Mouse (Mus musculus) forebrain, embryonic 12.5 days (tissue): ENCODE results near the gene Nell1. TPM values are rescaled to one million over a fixed set of nuclear protein-coding genes. Genes with fewer than 3 reads are reported as not detected.
A peak's percentile ranks its signal among the peaks of the same experiment; 100 is the strongest.

Experiments
- ATAC-seq: fragments of 200-750 bp; cut with Nextera tagmentation; 2 replicates; pipeline ENCODE4 v1.8.0; 2017; ENCODE audit warnings: moderate TSS enrichment; ENCODE audit not compliant: low FRiP score
- H3K27ac ChIP-seq: fragments of 300-500 bp; sonication (generic); 2 replicates; pipeline ENCODE4 v1.5.1; 2016; ENCODE audit warnings: mild to moderate bottlenecking
- H3K27me3 ChIP-seq: fragments of 300-500 bp; sonication (generic); 2 replicates; pipeline ENCODE4 v1.6.1; 2016; ENCODE audit warnings: mild to moderate bottlenecking
- H3K36me3 ChIP-seq: fragments of 300-500 bp; sonication (generic); replicated peaks from 2 replicates; pipeline ENCODE4 v1.6.1; 2016; ENCODE audit warnings: mild to moderate bottlenecking
- H3K4me1 ChIP-seq: fragments of 300-500 bp; sonication (generic); 2 replicates; pipeline ENCODE4 v1.6.1; 2016
- H3K4me2 ChIP-seq: fragments of 300-500 bp; sonication (generic); 2 replicates; pipeline ENCODE4 v1.6.1; 2016; ENCODE audit warnings: mild to moderate bottlenecking, moderate library complexity
- H3K4me3 ChIP-seq: fragments of 300-500 bp; sonication (generic); replicated peaks from 2 replicates; pipeline ENCODE4 v1.5.1; 2016; ENCODE audit warnings: mild to moderate bottlenecking
- H3K9ac ChIP-seq: fragments of 300-500 bp; sonication (generic); 2 replicates; pipeline ENCODE4 v1.6.1; 2016; ENCODE audit warnings: mild to moderate bottlenecking
- H3K9me3 ChIP-seq: fragments of 300-500 bp; sonication (generic); 2 replicates; pipeline ENCODE4 v1.6.1; 2016
- WGBS: fragments of 180-500 bp; shearing (Covaris S2); methylation state at CpG from one replicate; pipeline ENCODE4 v1.1.7; 2016; 5-methylcytosine and 5-hydroxymethylcytosine counted together
- polyA plus RNA-seq: library from polyadenylated mRNA; unstranded; fragments of >200 nt; fragmentation: Nextera tagmentation; extraction: Ambion mirVana; gene quantifications from 2 replicates; pipeline ENCODE4 v1.2.1, GENCODE M21; 2016

The Nell1 gene
- polyA plus RNA-seq, 1 experiment from 2014 or later = 2.1 TPM

DNA sequence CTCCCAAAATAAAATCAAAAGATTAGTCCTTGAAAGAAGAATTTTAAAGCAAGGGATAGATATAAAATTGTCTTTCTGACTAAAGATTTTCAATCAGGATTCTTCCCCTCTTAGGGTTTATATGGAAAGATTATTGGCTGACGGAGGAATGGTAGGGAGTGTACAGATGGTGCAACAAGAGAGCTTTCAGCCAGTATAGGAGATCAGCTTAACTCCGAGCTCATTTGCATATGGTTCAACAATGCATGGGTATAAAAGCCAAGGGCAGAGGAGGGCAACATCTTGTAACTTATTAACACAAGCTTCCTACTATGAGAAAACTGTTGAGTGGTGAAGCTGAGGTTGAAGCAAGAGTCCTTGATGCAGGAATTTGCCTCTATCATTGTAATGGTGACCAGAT lies 658.5 kb downstream of the Nell1 start:
- 39% methylated on average over 2 of the region's 2 CpGs for WGBS
- Histone ChIP-seq H3K4me2 (no peak overlapping the region), H3K4me3 (no peak overlapping the region), H3K27me3 (no peaks in the 10 kb centered on the region), H3K27ac (no peak overlapping the region), H3K9me3 (no peaks in the 10 kb centered on the region), H3K36me3 (no peaks in the 10 kb centered on the region), H3K9ac (no peak overlapping the region), H3K4me1 (no peaks in the 10 kb centered on the region)
- ATAC-seq = no peak

DNA sequence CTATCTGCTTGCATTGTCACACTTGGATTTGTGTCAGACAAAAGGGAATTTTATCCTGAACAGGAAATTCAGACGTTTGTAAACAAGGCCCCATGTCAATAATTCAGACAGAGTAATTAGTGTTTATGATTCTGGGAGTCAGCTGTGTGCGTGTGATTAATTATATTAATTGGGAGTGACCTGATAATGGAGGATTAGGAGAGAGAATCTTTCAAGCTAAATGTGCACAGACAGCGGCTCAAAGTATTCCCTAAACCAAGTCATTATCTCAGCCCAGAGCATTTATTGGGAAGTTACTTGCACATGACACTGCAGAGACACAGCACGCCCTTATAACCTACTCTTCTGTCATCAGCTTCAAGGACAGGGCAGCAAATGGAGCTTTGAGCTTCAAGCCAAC lies 697.6 kb downstream of the Nell1 start:
- Histone ChIP-seq H3K4me2 (no peak overlapping the region), H3K9ac (no peak overlapping the region), H3K4me1 (no peaks in the 10 kb centered on the region), H3K27me3 (no peaks in the 10 kb centered on the region), H3K36me3 (no peaks in the 10 kb centered on the region), H3K4me3 (no peak overlapping the region), H3K27ac (no peak overlapping the region), H3K9me3 (no peaks in the 10 kb centered on the region)
- WGBS = 57% methylated on average over 4 of the region's 4 CpGs
- ATAC-seq = no peak

DNA sequence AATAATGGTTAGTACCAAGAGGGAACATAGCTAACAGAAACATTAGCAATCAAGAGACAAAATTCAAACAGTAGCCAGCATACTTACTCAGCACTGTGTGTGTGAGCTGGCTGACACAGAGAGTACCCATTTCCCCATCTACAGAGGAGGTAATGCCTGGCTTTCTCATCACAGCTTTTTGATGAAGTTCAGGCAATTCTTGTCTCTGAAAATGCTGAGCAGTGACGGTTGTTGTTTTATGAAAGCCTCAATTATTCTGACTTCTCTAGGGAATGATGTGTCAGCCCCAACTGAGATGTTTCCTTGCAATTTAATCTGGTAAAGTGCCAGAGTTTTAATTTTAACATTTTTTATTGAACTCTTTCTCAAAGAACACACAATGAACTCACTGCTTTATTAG lies 700.8 kb downstream of the Nell1 start:
- H3K9me3 ChIP-seq = no peaks in the 10 kb centered on the region
- H3K27ac ChIP-seq = no peak overlapping the region
- no peaks in the 10 kb centered on the region for H3K4me1 ChIP-seq
- 88% methylated on average over 1 of the region's 1 CpGs for WGBS
- H3K4me3 ChIP-seq = no peak overlapping the region
- no peak for ATAC-seq
- H3K27me3 ChIP-seq = no peaks in the 10 kb centered on the region
- no peak overlapping the region for H3K4me2 ChIP-seq
- H3K36me3 ChIP-seq = no peaks in the 10 kb centered on the region
- no peak overlapping the region for H3K9ac ChIP-seq

- Histone ChIP-seq H3K27me3 (no peaks in the 10 kb centered on the region), H3K4me1 (no peaks in the 10 kb centered on the region), H3K9me3 (no peaks in the 10 kb centered on the region), H3K36me3 (no peaks in the 10 kb centered on the region), H3K27ac (no peak overlapping the region), H3K9ac (no peak overlapping the region), H3K4me3 (no peak overlapping the region), H3K4me2 (no peak overlapping the region)
- WGBS = 61% methylated on average over 1 of the region's 1 CpGs
- ATAC-seq = no peak
Measured at GRCm38 (mm10) chr7:50677511-50677910, 702.8 kb downstream of the Nell1 start.

GRCm38 (mm10) chr7:50686337-50686736 lies 711.7 kb downstream of the Nell1 start:
- Histone ChIP-seq H3K4me3 (no peak overlapping the region), H3K9me3 (no peaks in the 10 kb centered on the region), H3K27me3 (no peaks in the 10 kb centered on the region), H3K9ac (no peak overlapping the region), H3K4me1 (no peaks in the 10 kb centered on the region), H3K27ac (no peak overlapping the region), H3K4me2 (no peak overlapping the region), H3K36me3 (no peaks in the 10 kb centered on the region)
- WGBS = 81% methylated on average over 5 of the region's 5 CpGs
- no peak for ATAC-seq

DNA sequence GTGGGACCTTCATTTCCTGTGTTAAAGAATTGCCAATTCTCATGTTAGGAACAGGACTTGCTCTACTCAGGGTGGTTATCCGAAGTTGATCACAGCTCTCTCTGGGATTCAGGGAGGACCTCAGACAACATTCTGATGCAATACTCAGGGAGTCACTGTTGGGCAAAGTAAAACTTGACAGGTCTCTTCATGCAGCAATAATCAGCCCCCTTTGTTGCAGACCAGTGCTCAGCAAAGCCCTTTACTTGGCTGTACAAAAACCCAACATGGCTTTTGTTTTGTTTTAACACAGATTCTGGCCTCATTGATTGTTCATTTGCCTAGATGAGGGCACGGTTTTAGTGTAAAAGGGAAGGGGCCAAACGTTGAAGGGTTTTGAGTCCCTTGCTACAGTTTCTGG lies 750.5 kb downstream of the Nell1 start:
- Histone ChIP-seq H3K9ac (no peak overlapping the region), H3K4me2 (no peak overlapping the region), H3K4me1 (peaks cover 6% of the 10 kb centered on the region; the same call in 1 of the 2 replicates), H3K27ac (no peak overlapping the region), H3K36me3 (no peaks in the 10 kb centered on the region), H3K4me3 (no peak overlapping the region), H3K9me3 (no peaks in the 10 kb centered on the region), H3K27me3 (no peaks in the 10 kb centered on the region)
- no peak for ATAC-seq
- WGBS = 10% methylated on average over 3 of the region's 3 CpGs

GRCm38 (mm10) chr7:50730951-50731350 lies 756.3 kb downstream of the Nell1 start:
- Histone ChIP-seq H3K27me3 (no peaks in the 10 kb centered on the region), H3K36me3 (no peaks in the 10 kb centered on the region), H3K9ac (no peak overlapping the region), H3K27ac (no peak overlapping the region), H3K4me3 (no peak overlapping the region), H3K9me3 (no peaks in the 10 kb centered on the region), H3K4me2 (no peak overlapping the region), H3K4me1 (no peaks in the 10 kb centered on the region)
- ATAC-seq = no peak
- 56% methylated on average over 4 of the region's 4 CpGs for WGBS

- Histone ChIP-seq H3K27me3 (no peaks in the 10 kb centered on the region), H3K4me3 (no peak overlapping the region), H3K9ac (no peak overlapping the region), H3K4me2 (no peak overlapping the region), H3K27ac (no peak overlapping the region), H3K4me1 (no peaks in the 10 kb centered on the region), H3K9me3 (no peaks in the 10 kb centered on the region), H3K36me3 (no peaks in the 10 kb centered on the region)
- ATAC-seq = no peak
- WGBS = 91% methylated on average over 3 of the region's 3 CpGs
Measured at GRCm38 (mm10) chr7:50755516-50755915, 780.9 kb downstream of the Nell1 start.

DNA sequence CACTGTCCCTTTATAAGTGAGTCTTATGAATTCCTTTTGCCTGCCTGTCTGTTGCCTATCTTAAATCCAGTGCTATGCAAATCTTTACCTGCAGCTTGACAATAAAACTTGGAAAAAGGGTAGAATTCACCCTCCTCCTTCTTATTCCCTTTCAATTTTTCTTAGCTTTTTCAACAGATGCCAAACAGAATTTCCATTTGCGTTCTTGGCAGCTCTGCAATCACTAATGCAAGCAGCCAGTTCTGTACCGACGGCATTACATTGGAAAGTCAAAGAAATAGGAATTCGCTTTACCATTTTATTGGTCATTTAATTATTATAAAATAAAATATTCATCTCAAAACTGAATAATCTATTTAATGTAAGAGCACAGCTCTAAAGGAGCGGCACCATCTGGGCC lies 781.7 kb downstream of the Nell1 start:
- no peak for ATAC-seq
- no peaks in the 10 kb centered on the region for H3K4me1 ChIP-seq
- no peak overlapping the region for H3K27ac ChIP-seq
- no peak overlapping the region for H3K4me3 ChIP-seq
- H3K27me3 ChIP-seq = no peaks in the 10 kb centered on the region
- no peak overlapping the region for H3K4me2 ChIP-seq
- no peaks in the 10 kb centered on the region for H3K36me3 ChIP-seq
- 92% methylated on average over 5 of the region's 5 CpGs for WGBS
- no peaks in the 10 kb centered on the region for H3K9me3 ChIP-seq
- no peak overlapping the region for H3K9ac ChIP-seq

DNA sequence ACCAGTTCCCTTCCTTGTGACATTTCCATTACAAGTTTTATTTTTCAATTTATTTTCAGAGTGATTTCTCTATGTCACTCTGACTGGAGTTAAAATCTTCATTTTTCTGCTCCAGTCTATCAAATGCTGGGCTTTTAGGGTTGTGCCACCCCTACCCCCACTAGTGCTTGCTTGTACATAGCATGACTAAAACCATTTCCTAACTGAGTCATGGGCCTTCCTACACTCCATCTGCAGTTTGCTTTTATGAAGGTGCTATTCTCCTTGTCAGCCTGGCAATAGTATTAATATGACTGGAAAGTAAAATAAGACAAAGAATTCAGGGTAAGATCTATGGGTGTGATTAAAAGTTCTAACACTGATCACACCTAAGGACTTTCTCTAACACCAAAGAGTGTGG lies 798.9 kb downstream of the Nell1 start:
- Histone ChIP-seq H3K9ac (no peak overlapping the region), H3K9me3 (no peaks in the 10 kb centered on the region), H3K4me1 (no peaks in the 10 kb centered on the region), H3K4me2 (no peak overlapping the region), H3K27ac (no peak overlapping the region), H3K27me3 (no peaks in the 10 kb centered on the region), H3K4me3 (no peak overlapping the region), H3K36me3 (no peaks in the 10 kb centered on the region)
- no peak for ATAC-seq

DNA sequence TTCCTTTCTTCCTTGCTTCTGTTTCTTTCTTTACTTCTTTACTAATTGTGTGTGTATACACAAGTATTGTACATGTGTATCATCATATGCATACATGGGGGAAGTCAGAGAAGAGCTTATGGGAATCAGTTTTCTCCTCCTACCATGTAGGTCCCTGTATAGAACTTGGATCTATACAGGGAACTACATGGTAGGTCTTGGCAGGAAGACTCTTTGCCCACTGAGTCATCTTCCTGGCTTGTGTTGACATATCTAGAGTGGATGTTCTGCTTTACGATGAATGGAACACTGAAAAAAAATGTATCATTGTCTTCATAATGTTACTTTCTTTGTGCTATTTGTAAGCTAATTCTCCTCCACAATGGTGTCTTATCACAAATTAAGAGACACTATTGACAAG lies 806.4 kb downstream of the Nell1 start:
- Histone ChIP-seq H3K4me2 (no peak overlapping the region), H3K4me1 (no peaks in the 10 kb centered on the region), H3K27me3 (no peaks in the 10 kb centered on the region), H3K4me3 (no peak overlapping the region), H3K9ac (no peak overlapping the region), H3K27ac (no peak overlapping the region), H3K9me3 (no peaks in the 10 kb centered on the region), H3K36me3 (no peaks in the 10 kb centered on the region)
- ATAC-seq = no peak
- 94% methylated on average over 1 of the region's 1 CpGs for WGBS

- 69% methylated on average over 1 of the region's 1 CpGs for WGBS
Measured at GRCm38 (mm10) chr7:50783652-50784051, 809.0 kb downstream of the Nell1 start.

GRCm38 (mm10) chr7:50826180-50826579 lies 851.5 kb downstream of the Nell1 start:
- no peaks in the 10 kb centered on the region for H3K36me3 ChIP-seq
- no peak overlapping the region for H3K27ac ChIP-seq
- peak; percentile 83 for ATAC-seq
- H3K4me1 ChIP-seq = peaks cover 6% of the 10 kb centered on the region
- no peaks in the 10 kb centered on the region for H3K9me3 ChIP-seq
- no peaks in the 10 kb centered on the region for H3K27me3 ChIP-seq
- H3K4me3 ChIP-seq = no peak overlapping the region
- H3K4me2 ChIP-seq = no peak overlapping the region
- H3K9ac ChIP-seq = no peak overlapping the region
- 15% methylated on average over 7 of the region's 7 CpGs for WGBS

More at GRCm38 (mm10) chr7:50783652-50784051, 809.0 kb downstream of the Nell1 start:
- ATAC-seq = peak; percentile 41; the same call in 1 of the 2 replicates
- Histone ChIP-seq H3K36me3 (no peaks in the 10 kb centered on the region), H3K4me3 (no peak overlapping the region), H3K27ac (no peak overlapping the region), H3K27me3 (no peaks in the 10 kb centered on the region), H3K9me3 (no peaks in the 10 kb centered on the region), H3K4me1 (no peaks in the 10 kb centered on the region), H3K9ac (no peak overlapping the region), H3K4me2 (no peak overlapping the region)

DNA sequence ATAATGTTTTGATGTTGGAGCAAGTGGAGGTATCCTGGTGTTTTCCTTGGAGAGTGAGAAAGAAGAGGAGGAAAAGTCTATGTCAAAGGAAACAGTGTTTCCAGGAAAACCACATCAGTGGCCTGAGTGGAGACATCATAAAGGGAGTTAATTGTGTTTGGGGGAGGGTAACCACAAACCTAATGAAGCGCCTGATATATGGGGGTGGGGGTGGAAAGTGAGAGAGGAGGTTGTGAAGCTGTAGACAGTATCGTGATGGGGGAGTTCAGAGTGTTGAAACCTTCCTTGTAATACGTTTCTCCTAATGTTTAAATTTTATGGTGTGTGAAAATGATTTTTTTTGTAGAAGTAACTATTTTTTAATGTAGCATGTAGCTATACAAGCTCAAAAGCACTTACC lies 858.1 kb downstream of the Nell1 start:
- no peak overlapping the region for H3K27ac ChIP-seq
- no peaks in the 10 kb centered on the region for H3K9me3 ChIP-seq
- 78% methylated on average over 3 of the region's 3 CpGs for WGBS
- H3K36me3 ChIP-seq = no peaks in the 10 kb centered on the region
- no peak overlapping the region for H3K4me3 ChIP-seq
- no peak for ATAC-seq
- H3K4me1 ChIP-seq = peaks cover 13% of the 10 kb centered on the region; the same call in 1 of the 2 replicates
- H3K4me2 ChIP-seq = no peak overlapping the region
- H3K9ac ChIP-seq = no peak overlapping the region
- no peaks in the 10 kb centered on the region for H3K27me3 ChIP-seq
